ENCODE assay signal across 8 mouse cellular contexts in genomic region chr2:162931123-162931673, GRCm38 (mm10). TPM values are rescaled to one million over a fixed set of nuclear protein-coding genes. Genes with fewer than 3 reads are reported as not detected.
DNase-seq lines count a peak whose midpoint lies in the region; ATAC-seq and TF ChIP-seq lines count a peak whose summit lies in the region.

Gene Srsf6 (plus strand): TSS chr2:162931528.

- no peaks in the 10 kb centered on the region for H3K9me3 ChIP-seq in ES-E14 (ENCODE audit: control insufficient read depth, insufficient read depth, low read depth, low read length)
- no peaks in the 10 kb centered on the region for H3K9me3 ChIP-seq in forebrain, embryonic 16.5 days (ENCODE audit: control insufficient read depth, low read length)
- no peaks in the 10 kb centered on the region for H3K9me3 ChIP-seq in lung, embryonic 14.5 days (ENCODE audit: low read depth, low read length)

- peak; percentile 100 for TF ChIP-seq POLR2A in olfactory bulb, adult 2 months (IDR thresholded peaks at IDR 0.05; ENCODE audit: insufficient read depth, low read depth, low read length)
- TF ChIP-seq POLR2A in thymus, adult 2 months (IDR thresholded peaks at IDR 0.05; ENCODE audit: control insufficient read depth, extremely low read depth, insufficient read depth, low read length, poor library complexity), result peak; percentile 98

- peak; percentile 90 for DNase-seq in ES-E14 (ENCODE audit: low read depth, low spot score)
- DNase-seq in cerebellum, adult 18-20 months, result peak; percentile 84 to 96
- DNase-seq in heart, postnatal 36 days, result peak; percentile 90 to 92
- DNase-seq in layer of hippocampus, adult 2 months (ENCODE audit: low spot score in 2 of 2), result peak; percentile 85 to 86
- peak; percentile 98 for DNase-seq in lung, embryonic 14.5 days
- peak; percentile 85 for DNase-seq in thymus, adult 2 months

- H3K9ac ChIP-seq in ES-E14 (ENCODE audit: insufficient read depth, low read depth, low read length, poor library complexity, severe bottlenecking), result peak within 1 kb of the TSS; percentile 100
- H3K9ac ChIP-seq in forebrain, embryonic 16.5 days (replicated peaks; ENCODE audit: low read depth, low read length), result peak within 1 kb of the TSS; percentile 100
- peak within 1 kb of the TSS; percentile 100 for H3K9ac ChIP-seq in lung, embryonic 14.5 days

- peaks cover 19% of the 10 kb centered on the region for H3K36me3 ChIP-seq in ES-E14 (ENCODE audit: control insufficient read depth, insufficient read depth, low read length, poor library complexity, severe bottlenecking)
- peaks cover 25% of the 10 kb centered on the region for H3K36me3 ChIP-seq in forebrain, embryonic 16.5 days (ENCODE audit: control insufficient read depth, insufficient read depth)
- H3K36me3 ChIP-seq in lung, embryonic 14.5 days (ENCODE audit: insufficient read depth), result peaks cover 35% of the 10 kb centered on the region
- H3K36me3 ChIP-seq in thymus, adult 2 months (ENCODE audit: control insufficient read depth, insufficient read depth, low read length), result peaks cover 35% of the 10 kb centered on the region

- intact Hi-C loops in heart, postnatal 36 days (cut with DNase I), result loop anchor here (2.0 to 5.0 kb wide), 2 partner anchors 86 to 486 kb away; partner anchors contain the start of gene Ift52

- H3K27me3 ChIP-seq in forebrain, embryonic 16.5 days (replicated peaks; ENCODE audit: control insufficient read depth, insufficient read depth, low read length), result no peaks in the 10 kb centered on the region
- H3K27me3 ChIP-seq in lung, embryonic 14.5 days (ENCODE audit: insufficient read depth, low read length), result peaks cover 4% of the 10 kb centered on the region
- no peaks in the 10 kb centered on the region; the same call in 1 of the 2 replicates for H3K27me3 ChIP-seq in thymus, adult 2 months (ENCODE audit: control insufficient read depth, insufficient read depth, low read length)

- WGBS in forebrain, embryonic 16.5 days, result under 1% methylated on average over 64 of the region's 68 CpGs
- WGBS in lung, embryonic 14.5 days, result under 1% methylated on average over 41 of the region's 68 CpGs
- under 1% methylated on average over 67 of the region's 68 CpGs for WGBS in olfactory bulb, adult 2 months
- under 1% methylated on average over 64 of the region's 68 CpGs for WGBS in thymus, adult 2 months

- H3K4me2 ChIP-seq in forebrain, embryonic 16.5 days (ENCODE audit: low read length), result peak within 1 kb of the TSS; percentile 77
- peak within 1 kb of the TSS; percentile 89 for H3K4me2 ChIP-seq in lung, embryonic 14.5 days

- H3K4me1 ChIP-seq in ES-E14 (ENCODE audit: control insufficient read depth in 2 of 2, insufficient read depth in 2 of 2, low read length in 2 of 2, poor library complexity in 1 of 2), result peaks cover 0 to 14% of the 10 kb centered on the region in 2 experiments; a peak in 2 of 4 replicates
- H3K4me1 ChIP-seq in forebrain, embryonic 16.5 days (replicated peaks; ENCODE audit: control insufficient read depth, insufficient read depth, low read length), result peaks cover 19% of the 10 kb centered on the region
- H3K4me1 ChIP-seq in lung, embryonic 14.5 days (ENCODE audit: insufficient read depth), result 0 out of 2 replicates have a peak, but pooled peaks cover 3% of the 10 kb centered on the region
- H3K4me1 ChIP-seq in olfactory bulb, adult 2 months (ENCODE audit: control insufficient read depth, insufficient read depth, low read length), result peaks cover 2% of the 10 kb centered on the region
- H3K4me1 ChIP-seq in thymus, adult 2 months (replicated peaks; ENCODE audit: control insufficient read depth, insufficient read depth, low read length), result peaks cover 4% of the 10 kb centered on the region

- peak within 1 kb of the TSS; percentile 97 for H3K27ac ChIP-seq in ES-E14 (ENCODE audit: insufficient read depth, low read depth, low read length, poor library complexity, severe bottlenecking)
- peak within 1 kb of the TSS; percentile 98 for H3K27ac ChIP-seq in forebrain, embryonic 16.5 days (ENCODE audit: low read length)
- H3K27ac ChIP-seq in layer of hippocampus, adult 2 months, result peak within 1 kb of the TSS; percentile 100
- H3K27ac ChIP-seq in lung, embryonic 14.5 days (ENCODE audit: low read depth), result peak within 1 kb of the TSS; percentile 98
- H3K27ac ChIP-seq in olfactory bulb, adult 2 months (ENCODE audit: insufficient read depth, low read depth, low read length), result peak within 1 kb of the TSS; percentile 90
- peak within 1 kb of the TSS; percentile 82 for H3K27ac ChIP-seq in thymus, adult 2 months (ENCODE audit: control insufficient read depth, insufficient read depth, low read length)

- H3K4me3 ChIP-seq in ES-E14 (ENCODE audit: insufficient read depth in 1 of 2, low read depth in 1 of 2, low read length in 2 of 2, poor library complexity in 1 of 2, severe bottlenecking in 1 of 2), result peak within 1 kb of the TSS; percentile 98 to 99
- peak within 1 kb of the TSS; percentile 100 for H3K4me3 ChIP-seq in forebrain, embryonic 16.5 days (replicated peaks; ENCODE audit: low read length)
- peak within 1 kb of the TSS; percentile 100 for H3K4me3 ChIP-seq in layer of hippocampus, adult 2 months
- peak within 1 kb of the TSS; percentile 99 for H3K4me3 ChIP-seq in lung, embryonic 14.5 days (ENCODE audit: low read depth, low read length)
- H3K4me3 ChIP-seq in olfactory bulb, adult 2 months (ENCODE audit: insufficient read depth, low read depth, low read length), result peak within 1 kb of the TSS; percentile 81
- H3K4me3 ChIP-seq in thymus, adult 2 months (ENCODE audit: control insufficient read depth, insufficient read depth, low read length), result peak within 1 kb of the TSS; percentile 90

- in situ Hi-C loops in ES-E14 (cut with MboI; ENCODE audit: low sequenced_read_pairs in 2 of 2, unreplicated experiment in 2 of 2), result no loop called here

- no peak for TF ChIP-seq CTCF in layer of hippocampus, adult 2 months (conservative IDR thresholded peaks at IDR 0.05)
- no peak for TF ChIP-seq CTCF in lung, embryonic 14.5 days (IDR thresholded peaks at IDR 0.05; ENCODE audit: low read depth)
- no peak for TF ChIP-seq CTCF in olfactory bulb, adult 2 months (IDR thresholded peaks at IDR 0.05; ENCODE audit: insufficient read depth, low read depth, low read length)
- TF ChIP-seq CTCF in thymus, adult 2 months (IDR thresholded peaks at IDR 0.05; ENCODE audit: borderline replicate concordance, control insufficient read depth, extremely low read depth, insufficient read depth, low read length, poor library complexity), result no peak

- peak; percentile 94 for ATAC-seq in forebrain, embryonic 16.5 days
- peak; percentile 91 for ATAC-seq in lung, embryonic 14.5 days (ENCODE audit: insufficient read depth)

TF ChIP-seq in ES-E14, 5 proteins besides CTCF, POLR2A, EP300 and RAD21:
- TF ChIP-seq CHD2 (IDR thresholded peaks at IDR 0.05; ENCODE audit: low read depth, low read length) (peak; percentile 94), HCFC1 (IDR thresholded peaks at IDR 0.05; ENCODE audit: borderline replicate concordance, insufficient read depth, low read length) (no peak)

RNA-seq across cellular contexts. Expression of gene Srsf6, which starts in this region (rescaled TPM):
- total RNA-seq in ES-E14 (2012; rRNA removed), result 183 and 207 TPM in 2 replicates
- polyA plus RNA-seq in forebrain, embryonic 16.5 days (2015; fragmentation: Nextera tagmentation; extraction: Ambion mirVana), result 155 and 168 TPM in 2 replicates
- total RNA-seq in heart, postnatal 36 days (2021), result 10 to 100 TPM; 61.0 to 63.7 TPM
- 100 to 1,000 TPM; 106 to 113 TPM for total RNA-seq in layer of hippocampus, adult 2 months (2021)
- 242 and 244 TPM in 2 replicates for polyA plus RNA-seq in lung, embryonic 14.5 days (2014; fragmentation: Nextera tagmentation; extraction: Ambion mirVana)
- polyA plus RNA-seq in olfactory bulb, adult 2 months (2012; ENCODE audit: insufficient read depth, insufficient read length, low replicate concordance, missing spikeins), result 181 TPM in 1 of 2 replicates, not detected in the other
- 194 and 237 TPM in 2 replicates for polyA plus RNA-seq in thymus, adult 2 months (2012; rRNA removed)

Comparison
In these comparisons a context has a peak if more than half of its experiments do, and no peak if none do; other contexts are left out.
1. Peak in every context shown above with its lines: DNase-seq, ATAC-seq, H3K4me3 ChIP-seq and H3K27ac ChIP-seq.